Mouse (Mus musculus) kidney, adult 9 months (tissue): ENCODE measurements around the gene Adamts5.

Source experiments
- DNase-seq: peaks from one replicate; pipeline ENCODE4 v3.0.0; 2022

Adamts5 gene

DNA sequence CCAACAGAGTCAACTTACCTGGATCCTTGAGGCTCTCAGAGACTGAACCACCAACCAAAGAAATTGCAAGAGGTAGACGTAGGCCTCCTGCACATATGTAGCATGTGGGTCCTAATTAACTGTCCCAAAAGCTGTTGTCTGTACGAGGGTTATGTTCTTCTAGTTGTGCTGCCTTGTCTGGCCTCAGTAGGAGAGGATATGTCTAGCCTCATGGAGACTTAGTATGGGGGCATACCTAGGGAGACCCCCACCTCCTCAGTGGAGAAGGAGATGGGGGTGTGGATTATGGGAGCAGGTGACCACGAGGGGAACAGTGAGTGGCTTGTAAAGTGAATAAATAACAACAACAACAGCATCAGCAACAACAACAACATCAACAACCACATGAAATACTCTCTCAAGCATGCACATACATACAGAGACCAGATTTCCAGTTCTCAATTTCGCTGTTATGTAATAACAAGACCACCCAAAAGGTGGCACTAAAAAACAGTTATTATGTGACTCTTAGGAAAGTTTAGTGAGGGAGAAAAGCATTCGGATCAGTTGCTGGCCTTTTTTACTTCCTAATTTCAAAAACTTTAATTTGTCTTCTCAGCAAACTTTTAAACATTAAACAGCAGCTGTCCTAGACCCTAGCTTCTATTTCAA lies 81.7 kb downstream of the Adamts5 start:
- DNase-seq: no peak

DNA sequence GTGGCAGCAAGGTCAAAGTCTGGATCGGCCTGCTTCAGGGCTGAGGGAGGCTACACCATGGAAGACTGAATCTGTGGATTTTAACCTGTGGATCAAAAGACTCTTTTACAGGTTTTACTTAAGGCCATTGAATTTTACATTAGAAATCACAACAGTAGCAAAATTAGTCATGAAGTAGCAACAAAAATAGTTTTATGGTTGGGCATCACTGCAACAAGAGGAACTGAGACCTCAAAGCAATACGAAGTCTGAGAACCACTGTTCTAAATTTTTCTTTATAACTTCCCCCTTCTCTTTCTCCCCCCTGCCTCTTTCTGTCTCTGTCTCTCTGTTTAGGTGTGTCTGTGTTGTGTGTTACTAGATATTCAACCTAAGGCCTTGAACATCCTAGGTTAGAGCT lies 87.5 kb downstream of the Adamts5 start:
- peak; percentile 22 for DNase-seq

DNA sequence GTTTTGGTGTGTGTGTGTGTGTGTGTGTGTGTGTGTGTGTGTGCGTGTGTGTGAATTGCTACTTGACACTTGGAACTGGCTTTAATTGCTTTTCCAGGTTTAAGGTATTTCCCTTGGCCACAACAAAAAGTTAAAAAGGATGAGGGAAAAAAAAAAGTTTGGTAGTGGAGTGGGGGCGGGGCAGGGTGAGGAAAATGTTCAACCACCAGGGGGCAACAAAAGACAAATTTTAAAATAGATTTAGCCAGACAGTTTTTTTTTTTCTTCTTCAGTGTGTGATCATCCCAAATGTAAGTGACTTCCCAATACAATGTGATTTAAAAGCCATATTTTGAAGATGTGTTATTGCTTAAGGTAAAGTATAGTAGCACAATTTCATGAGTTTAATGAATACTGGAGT lies 94.0 kb downstream of the Adamts5 start:
- DNase-seq: peak; percentile 83

DNA sequence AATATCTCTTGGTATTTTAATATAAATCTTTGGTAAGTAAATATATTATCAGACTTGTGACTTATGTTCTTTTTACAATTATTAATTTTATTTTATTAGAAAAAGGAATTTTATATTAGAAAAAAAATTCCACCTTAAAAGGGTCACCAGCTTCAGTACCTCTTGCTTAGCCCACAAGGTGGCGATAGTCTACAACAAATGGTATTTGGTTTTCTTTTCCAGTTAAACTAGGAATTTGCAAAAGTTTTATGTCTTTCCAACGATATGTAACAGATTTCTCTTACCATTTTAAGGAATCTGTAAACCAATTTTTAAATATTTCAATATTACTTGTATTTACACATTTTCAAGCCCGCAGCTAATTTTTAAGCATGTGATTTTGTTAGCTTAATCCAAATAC lies 94.6 kb downstream of the Adamts5 start:
- peak; percentile 78 for DNase-seq
